Mouse (Mus musculus) cerebellum, adult 2 months (tissue): ENCODE results near the gene Ntrk2. TPM values are rescaled to one million over a fixed set of nuclear protein-coding genes. Genes with fewer than 3 reads are reported as not detected.

Source experiments
- DNase-seq, 2 experiments: peaks; one replicate each; pipeline ENCODE4 v3.0.0; 2021
- H3K27ac ChIP-seq: fragments of 200-500 bp; 2 replicates; pipeline ENCODE4 v1.5.1; 2012; ENCODE audit warnings: low read length, control low read depth, inconsistent platforms; ENCODE audit not compliant: insufficient read depth
- H3K27me3 ChIP-seq: fragments of 200-500 bp; 2 replicates; pipeline ENCODE4 v1.6.1; 2012; ENCODE audit warnings: inconsistent platforms, mild to moderate bottlenecking, low read length, moderate library complexity; ENCODE audit not compliant: control insufficient read depth, insufficient read depth
- H3K4me1 ChIP-seq: fragments of 200-500 bp; 2 replicates; pipeline ENCODE4 v1.6.1; 2011; ENCODE audit warnings: low read length; ENCODE audit not compliant: control insufficient read depth, insufficient read depth
- H3K4me3 ChIP-seq: fragments of 200-500 bp; replicated peaks from 2 replicates; pipeline ENCODE3; 2011; ENCODE audit warnings: mild to moderate bottlenecking, low read depth, low read length, control low read depth; ENCODE audit not compliant: insufficient read depth
- CTCF ChIP-seq: fragments of 200-500 bp; IDR thresholded peaks from 2 replicates; pipeline ENCODE4 v1.5.1; 2011; ENCODE audit warnings: low read depth, mild to moderate bottlenecking, control low read depth, low read length, moderate library complexity, borderline replicate concordance; ENCODE audit not compliant: insufficient read depth
- POLR2A ChIP-seq: fragments of 200-500 bp; IDR thresholded peaks from 2 replicates; pipeline ENCODE4 v1.6.1; 2011; ENCODE audit warnings: low read length, control low read depth, borderline replicate concordance; ENCODE audit not compliant: insufficient read depth
- WGBS: fragments of 180-500 bp; shearing (Covaris S2); methylation state at CpG from one replicate; pipeline ENCODE4 v1.1.7; 2018; 5-methylcytosine and 5-hydroxymethylcytosine counted together
- polyA plus RNA-seq: library from polyadenylated mRNA; depleted of rRNA; stranded (reverse); fragments of >200 nt; gene quantifications from 2 replicates; pipeline ENCODE4 v1.2.3, GENCODE M21; 2012

Ntrk2 gene
- polyA plus RNA-seq, 1 experiment, result 136 TPM

- Histone ChIP-seq H3K27ac (peak overlapping the region; percentile 83), H3K27me3 (no peaks in the 10 kb centered on the region), H3K4me1 (peaks cover 34% of the 10 kb centered on the region), H3K4me3 (no peak overlapping the region)
- TF ChIP-seq POLR2A (no peak), CTCF (no peak)
- WGBS, result 70% methylated on average over 10 of the region's 10 CpGs
- DNase-seq, result peak in 1 of 2 experiments; percentile 41
These were observed 115.3 kb downstream of the Ntrk2 start for GRCm38 (mm10) chr13:58921705-58922104.

GRCm38 (mm10) chr13:58922174-58922573, 115.8 kb downstream of the Ntrk2 start:
- Histone ChIP-seq H3K27me3 (no peaks in the 10 kb centered on the region), H3K27ac (peak overlapping the region; percentile 76; the same call in 1 of the 2 replicates), H3K4me1 (peaks cover 33% of the 10 kb centered on the region), H3K4me3 (no peak overlapping the region)
- WGBS, result 9% methylated on average over 15 of the region's 15 CpGs
- TF ChIP-seq POLR2A (no peak), CTCF (no peak)
- DNase-seq, result peak; percentile 65 to 80

GRCm38 (mm10) chr13:58923496-58923895, 117.1 kb downstream of the Ntrk2 start:
- TF ChIP-seq POLR2A (no peak), CTCF (no peak)
- H3K27ac ChIP-seq, result peak overlapping the region; percentile 63; the same call in 1 of the 2 replicates
- peaks cover 42% of the 10 kb centered on the region for H3K4me1 ChIP-seq
- H3K27me3 ChIP-seq, result no peaks in the 10 kb centered on the region
- DNase-seq, result no peak
- WGBS, result 67% methylated on average over 7 of the region's 7 CpGs
- H3K4me3 ChIP-seq, result no peak overlapping the region

- no peak overlapping the region for H3K4me3 ChIP-seq
- WGBS, result 82% methylated on average over 3 of the region's 3 CpGs
- no peak for DNase-seq
- no peak overlapping the region for H3K27ac ChIP-seq
- TF ChIP-seq POLR2A (no peak), CTCF (no peak)
- H3K27me3 ChIP-seq, result no peaks in the 10 kb centered on the region
- H3K4me1 ChIP-seq, result peaks cover 46% of the 10 kb centered on the region
These were observed 118.1 kb downstream of the Ntrk2 start for GRCm38 (mm10) chr13:58924486-58924885.

- Histone ChIP-seq H3K4me1 (peaks cover 37% of the 10 kb centered on the region), H3K27me3 (no peaks in the 10 kb centered on the region), H3K4me3 (no peak overlapping the region), H3K27ac (no peak overlapping the region)
- no peak for DNase-seq
- TF ChIP-seq CTCF (no peak), POLR2A (no peak)
- 96% methylated on average over 3 of the region's 3 CpGs for WGBS
These were observed 120.8 kb downstream of the Ntrk2 start for GRCm38 (mm10) chr13:58927186-58927585.

- peaks cover 33% of the 10 kb centered on the region for H3K4me1 ChIP-seq
- DNase-seq, result no peak
- no peak for TF ChIP-seq POLR2A
- TF ChIP-seq CTCF, result no peak
- no peaks in the 10 kb centered on the region for H3K27me3 ChIP-seq
- no peak overlapping the region for H3K4me3 ChIP-seq
- no peak overlapping the region for H3K27ac ChIP-seq
- 55% methylated on average over 16 of the region's 16 CpGs for WGBS
These were observed 121.4 kb downstream of the Ntrk2 start for GRCm38 (mm10) chr13:58927656-58928226.

- H3K27me3 ChIP-seq, result no peaks in the 10 kb centered on the region
- 61% methylated on average over 15 of the region's 15 CpGs for WGBS
- no peak overlapping the region for H3K27ac ChIP-seq
- H3K4me1 ChIP-seq, result peaks cover 35% of the 10 kb centered on the region
- no peak for DNase-seq
- H3K4me3 ChIP-seq, result no peak overlapping the region
- TF ChIP-seq POLR2A (no peak), CTCF (no peak)
These were observed 122.5 kb downstream of the Ntrk2 start for GRCm38 (mm10) chr13:58928668-58929436.

- no peak overlapping the region for H3K4me3 ChIP-seq
- TF ChIP-seq POLR2A (no peak), CTCF (no peak)
- H3K4me1 ChIP-seq, result peaks cover 43% of the 10 kb centered on the region
- DNase-seq, result no peak
- no peaks in the 10 kb centered on the region for H3K27me3 ChIP-seq
- H3K27ac ChIP-seq, result no peak overlapping the region
- WGBS, result 29% methylated on average over 1 of the region's 1 CpGs
These were observed 123.8 kb downstream of the Ntrk2 start for GRCm38 (mm10) chr13:58930161-58930560.
